Mouse (Mus musculus): ENCODE measurements around the gene Wiz. TPM values are rescaled to one million over a fixed set of nuclear protein-coding genes. Genes with fewer than 3 reads are reported as not detected.

Wiz gene
- polyA plus RNA-seq (2012; rRNA removed) = 77.4 and 78.2 TPM in 2 replicates

GRCm38 (mm10) chr17:32389101-32389659 lies at the start of gene Wiz:
Gene Wiz (minus strand): TSS chr17:32389439.

GRCm38 (mm10) chr17:32424034-32424433 lies 34.8 kb upstream of the Wiz start, which contains the start of gene Pglyrp2:
Gene Pglyrp2 (minus strand): TSS chr17:32424167.

DNA sequence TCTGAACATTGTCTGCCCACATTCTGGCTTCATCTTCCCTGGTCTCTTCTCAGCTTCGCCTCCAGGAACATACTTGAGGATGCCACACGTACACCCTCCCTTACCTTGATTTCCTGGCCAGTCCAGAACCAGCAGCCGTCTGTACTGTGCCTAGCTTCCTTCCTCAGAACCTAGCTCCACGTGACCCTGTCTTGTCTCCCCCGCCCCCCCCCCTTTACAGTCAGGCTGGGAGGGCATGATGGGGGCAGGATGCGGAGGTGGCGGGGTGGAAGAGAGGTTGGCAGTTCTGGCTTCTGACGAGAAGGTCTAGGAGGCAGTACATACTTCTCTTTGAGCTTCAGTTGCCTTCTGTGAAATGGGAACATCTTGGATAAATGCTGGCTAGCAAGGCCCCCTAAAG lies 14.2 kb upstream of the Wiz start, which contains the start of gene Rasal3:
Gene Rasal3 (minus strand): TSS at position 167 of the 400 bp plus-strand sequence.

DNA sequence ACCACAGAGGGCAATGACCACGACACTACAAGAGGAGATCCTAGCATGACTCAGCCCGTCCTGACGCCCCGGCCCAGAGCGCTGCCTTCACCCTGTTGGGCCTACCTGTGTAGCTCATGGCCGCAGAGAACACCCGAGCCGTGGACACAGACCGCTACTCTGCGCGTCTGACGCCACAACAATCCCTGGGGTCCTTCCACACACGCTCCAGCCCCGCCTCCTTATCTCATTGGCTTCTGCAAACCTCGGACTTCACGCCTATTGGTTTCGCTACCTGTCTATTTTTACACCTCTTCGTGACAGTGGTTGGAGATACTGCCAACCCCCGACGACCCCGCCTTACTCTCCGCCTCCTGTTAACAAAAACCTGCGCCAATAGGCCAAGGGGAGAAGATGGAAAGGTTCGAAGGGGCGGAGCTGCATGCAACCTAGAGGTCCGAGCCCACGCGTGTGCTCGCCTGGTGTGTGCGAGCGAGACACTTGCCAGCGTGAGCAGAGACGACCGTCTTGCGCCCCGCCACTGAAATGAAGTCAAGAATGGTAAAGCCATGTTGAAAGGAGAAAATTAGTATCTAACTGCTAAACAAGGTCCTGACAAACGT lies 38.8 kb downstream of the Wiz start, which contains the start of gene Akap8l:
Gene Akap8l (minus strand): TSS at position 226 of the 602 bp plus-strand sequence.

GRCm38 (mm10) chr17:32320597-32321389 lies 68.4 kb downstream of the Wiz start, which contains the start of gene Akap8:
Gene Akap8 (minus strand): TSS chr17:32321238.

Other genes starting within 250 kb of the Wiz start
- gene Notch3, start 222.6 kb downstream of the Wiz start, polyA plus RNA-seq (2012; rRNA removed) = 26.1 and 29.1 TPM in 2 replicates
- gene Ephx3, start 199.9 kb downstream of the Wiz start, polyA plus RNA-seq (2012; rRNA removed) = 0.16 and 0.41 TPM in 2 replicates
- gene Brd4, start 104.7 kb downstream of the Wiz start, polyA plus RNA-seq (2012; rRNA removed) = 52.5 and 70.3 TPM in 2 replicates
- 129 and 136 TPM in 2 replicates for gene Akap8, start 68.2 kb downstream of the Wiz start, polyA plus RNA-seq (2012; rRNA removed)
- gene Akap8l, start 38.8 kb downstream of the Wiz start, polyA plus RNA-seq (2012; rRNA removed) = 216 and 223 TPM in 2 replicates
- 0.82 and 0.90 TPM in 2 replicates for gene Rasal3, start 14.1 kb upstream of the Wiz start, polyA plus RNA-seq (2012; rRNA removed)
- gene Pglyrp2, start 34.7 kb upstream of the Wiz start, polyA plus RNA-seq (2012; rRNA removed) = not detected in 2 replicates
- gene Cyp4f39, start 63.3 kb upstream of the Wiz start, polyA plus RNA-seq (2012; rRNA removed) = 0.26 and 0.66 TPM in 2 replicates
- 13.3 and 18.1 TPM in 2 replicates for gene Cyp4f17, start 116.6 kb upstream of the Wiz start, polyA plus RNA-seq (2012; rRNA removed)
- 31.8 and 36.9 TPM in 2 replicates for gene Cyp4f16, start 147.1 kb upstream of the Wiz start, polyA plus RNA-seq (2012; rRNA removed)
- not detected in 2 replicates for gene Cyp4f37, start 231.9 kb upstream of the Wiz start, polyA plus RNA-seq (2012; rRNA removed)

Data from central nervous system, embryonic 14 days (tissue).